9 mouse cellular contexts compared by ENCODE assay signal in genomic region chr2:48186609-48187008, GRCm38 (mm10).
A peak's percentile ranks its signal among the peaks of the same experiment; 100 is the strongest.
DNase-seq lines count a peak whose midpoint lies in the region; ATAC-seq lines count a peak whose summit lies in the region.
"Had no signal": no experiment of that assay in that cellular context is flagged by ENCODE, and none has a peak within 500 bp of the region (broad histone marks: within the 10 kb centered on the region; RNA-seq: fewer than 3 reads in every experiment).

No protein-coding gene starts in this region.

- no peak overlapping the region for H3K4me3 ChIP-seq in midbrain, embryonic 16.5 days (ENCODE audit: low read depth, low read length)
- no peak overlapping the region for H3K4me3 ChIP-seq in midbrain, embryonic 10.5 days
- H3K4me3 ChIP-seq: heart, adult 2 months; liver, embryonic 15.5 days had no signal

- WGBS in midbrain, embryonic 16.5 days, result 61% methylated on average over 2 of the region's 2 CpGs
- 81% methylated on average over 2 of the region's 2 CpGs for WGBS in midbrain, embryonic 10.5 days

- no peaks in the 10 kb centered on the region for H3K27me3 ChIP-seq in midbrain, embryonic 16.5 days (ENCODE audit: control insufficient read depth, insufficient read depth, low read depth, low read length)
- no peaks in the 10 kb centered on the region for H3K27me3 ChIP-seq in midbrain, embryonic 10.5 days (ENCODE audit: low read depth, poor library complexity, severe bottlenecking)
- H3K27me3 ChIP-seq: liver, embryonic 15.5 days had no signal

- no peak overlapping the region for H3K4me2 ChIP-seq in midbrain, embryonic 16.5 days (ENCODE audit: low read length)
- H3K4me2 ChIP-seq: liver, embryonic 15.5 days had no signal

- no peak for DNase-seq in midbrain, embryonic 10.5 days (ENCODE audit: low spot score)
- peak; percentile 83 to 86 for DNase-seq in cerebellum, postnatal 14 days
- peak; percentile 4 for DNase-seq in kidney, postnatal 4 days
- peak; percentile 56 for DNase-seq in lung, postnatal 36 days
- DNase-seq in urinary bladder, postnatal 25 days (ENCODE audit: low spot score), result no peak
- DNase-seq in retina, embryonic 14.5 days (ENCODE audit: low spot score), result no peak

- H3K9ac ChIP-seq in midbrain, embryonic 16.5 days (ENCODE audit: low read depth, low read length), result no peak overlapping the region
- H3K9ac ChIP-seq: liver, embryonic 15.5 days had no signal

- H3K4me1 ChIP-seq in midbrain, embryonic 16.5 days (ENCODE audit: control insufficient read depth, insufficient read depth, low read length), result no peaks in the 10 kb centered on the region
- H3K4me1 ChIP-seq in midbrain, embryonic 10.5 days, result no peaks in the 10 kb centered on the region
- H3K4me1 ChIP-seq: liver, embryonic 15.5 days had no signal

- H3K36me3 ChIP-seq in midbrain, embryonic 16.5 days (ENCODE audit: control insufficient read depth, insufficient read depth, low read length), result no peaks in the 10 kb centered on the region
- no peaks in the 10 kb centered on the region for H3K36me3 ChIP-seq in midbrain, embryonic 10.5 days
- H3K36me3 ChIP-seq: liver, embryonic 15.5 days had no signal

- peak; percentile 82 for ATAC-seq in midbrain, embryonic 16.5 days

- H3K27ac ChIP-seq in midbrain, embryonic 16.5 days (ENCODE audit: low read length), result no peak overlapping the region
- no peak overlapping the region for H3K27ac ChIP-seq in midbrain, embryonic 10.5 days (replicated peaks)
- H3K27ac ChIP-seq: heart, adult 2 months; liver, embryonic 15.5 days had no signal

- H3K9me3 ChIP-seq in midbrain, embryonic 16.5 days (replicated peaks; ENCODE audit: control insufficient read depth, low read length, poor library complexity, severe bottlenecking), result no peaks in the 10 kb centered on the region
- H3K9me3 ChIP-seq in midbrain, embryonic 10.5 days (replicated peaks), result no peaks in the 10 kb centered on the region
- H3K9me3 ChIP-seq: liver, embryonic 15.5 days had no signal

Comparison
In these comparisons a context has a peak if more than half of its experiments do, and no peak if none do; other contexts are left out.
1. DNase-seq: peak in cerebellum, postnatal 14 days (2 of 2), kidney, postnatal 4 days (2 of 2) and lung, postnatal 36 days (single experiment); none in midbrain, embryonic 10.5 days (single experiment), urinary bladder, postnatal 25 days (single experiment) and retina, embryonic 14.5 days (single experiment).